Mouse (Mus musculus): Measurements from ENCODE around the gene Exoc1.

DNA sequence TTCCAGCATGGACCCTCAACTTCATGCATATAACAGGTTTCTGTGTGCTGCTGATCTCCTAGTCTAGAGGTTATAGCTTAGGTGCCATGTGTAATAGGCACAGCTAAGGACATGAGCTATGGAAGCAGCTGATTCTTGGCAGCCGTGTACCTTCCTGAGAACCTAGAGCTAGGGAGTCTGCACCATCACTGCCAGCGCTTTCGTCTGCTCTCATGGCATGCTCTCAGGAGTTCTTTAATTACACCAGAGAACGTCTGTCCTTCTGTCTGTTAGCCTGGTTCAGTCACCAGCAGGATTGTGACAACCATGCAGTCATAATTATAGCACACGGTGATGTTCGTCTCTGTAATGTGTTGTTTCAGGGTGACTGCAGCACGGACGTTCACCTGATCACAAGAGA is 86.2 kb downstream of the Exoc1 start:
- no peak for TF ChIP-seq EP300 (optimal IDR thresholded peaks at IDR 0.05)
- no peak for TF ChIP-seq CTCF (IDR thresholded peaks at IDR 0.05; ENCODE audit: low read depth)
